Mouse (Mus musculus): ENCODE results near the gene Cd164.

- TF ChIP-seq EP300 (optimal IDR thresholded peaks at IDR 0.05) (no peak), CTCF (IDR thresholded peaks at IDR 0.05; ENCODE audit: low read depth) (no peak)
Observed at GRCm38 (mm10) chr10:41490518-41490873, 28.7 kb upstream of the Cd164 start.

Data from stomach, postnatal 0 days (tissue).